Mouse (Mus musculus): Measurements from ENCODE around the gene Armc7. TPM values are rescaled to one million over a fixed set of nuclear protein-coding genes. Genes with fewer than 3 reads are reported as not detected.
"Not testable (repeated sequence)": the region's sequence is repeated elsewhere in the genome, so short reads cannot be mapped to it uniquely, and the experiment has no call there.

The Armc7 gene
- total RNA-seq, 2 experiments from 2014 or later: 0.95 to 0.99 TPM

GRCm38 (mm10) chr11:115483278-115483677, 7.8 kb downstream of the Armc7 start:
- Histone ChIP-seq H3K4me3 (peak overlapping the region; percentile 57), H3K27ac (peak overlapping the region; percentile 32)
- DNase-seq: peak; percentile 67
- no peak for TF ChIP-seq CTCF (IDR thresholded peaks at IDR 0.05)
- intact Hi-C loops (cut with DNase I): loop anchor here (5.0 to 10.0 kb wide), 2 partner anchors 129 to 232 kb away; partner anchors contain the start of gene Mif4gd

DNA sequence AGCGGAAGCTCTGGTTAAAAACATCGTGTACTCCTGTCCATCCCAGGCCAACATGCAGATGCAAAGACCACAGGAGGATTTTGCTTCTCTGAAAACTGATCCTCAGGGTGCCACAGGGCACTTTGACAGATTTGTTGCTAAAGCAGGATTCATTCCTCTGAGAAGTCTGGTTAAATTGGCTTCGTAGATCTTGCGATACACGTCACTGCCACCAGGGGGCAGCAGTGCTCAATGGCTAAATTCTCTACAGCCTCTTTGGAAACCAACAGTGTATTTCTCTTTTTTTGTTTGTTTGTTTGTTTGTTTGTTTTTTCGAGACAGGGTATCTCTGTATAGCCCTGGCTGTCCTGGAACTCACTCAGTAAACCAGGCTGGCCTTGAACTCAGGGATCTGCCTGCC, 8.3 kb downstream of the Armc7 start:
- H3K4me3 ChIP-seq: peak overlapping the region; percentile 57
- H3K27ac ChIP-seq: peak overlapping the region; percentile 32
- DNase-seq: peak; percentile 75
- TF ChIP-seq CTCF (IDR thresholded peaks at IDR 0.05): peak; percentile 97
- intact Hi-C loops (cut with DNase I): loop anchor here (5.0 to 10.0 kb wide), 2 partner anchors 129 to 231 kb away; partner anchors contain the start of gene Mif4gd

- no peak for TF ChIP-seq CTCF (IDR thresholded peaks at IDR 0.05)
- DNase-seq: no peak
- no peak overlapping the region for H3K27ac ChIP-seq
- H3K4me3 ChIP-seq: no peak overlapping the region
- intact Hi-C loops (cut with DNase I): loop anchor here (10.0 kb wide), 1 partner anchor 230 kb away; no protein-coding TSS in a partner anchor
These were observed 9.7 kb downstream of the Armc7 start for GRCm38 (mm10) chr11:115485155-115485554.

GRCm38 (mm10) chr11:115488551-115489104, 13.2 kb downstream of the Armc7 start:
- no peak for DNase-seq
- Histone ChIP-seq H3K27ac (no peak overlapping the region), H3K4me3 (no peak overlapping the region)
- no peak for TF ChIP-seq CTCF (IDR thresholded peaks at IDR 0.05)
- intact Hi-C loops (cut with DNase I): loop anchor here (10.0 kb wide), 1 partner anchor 226 kb away; no protein-coding TSS in a partner anchor

DNA sequence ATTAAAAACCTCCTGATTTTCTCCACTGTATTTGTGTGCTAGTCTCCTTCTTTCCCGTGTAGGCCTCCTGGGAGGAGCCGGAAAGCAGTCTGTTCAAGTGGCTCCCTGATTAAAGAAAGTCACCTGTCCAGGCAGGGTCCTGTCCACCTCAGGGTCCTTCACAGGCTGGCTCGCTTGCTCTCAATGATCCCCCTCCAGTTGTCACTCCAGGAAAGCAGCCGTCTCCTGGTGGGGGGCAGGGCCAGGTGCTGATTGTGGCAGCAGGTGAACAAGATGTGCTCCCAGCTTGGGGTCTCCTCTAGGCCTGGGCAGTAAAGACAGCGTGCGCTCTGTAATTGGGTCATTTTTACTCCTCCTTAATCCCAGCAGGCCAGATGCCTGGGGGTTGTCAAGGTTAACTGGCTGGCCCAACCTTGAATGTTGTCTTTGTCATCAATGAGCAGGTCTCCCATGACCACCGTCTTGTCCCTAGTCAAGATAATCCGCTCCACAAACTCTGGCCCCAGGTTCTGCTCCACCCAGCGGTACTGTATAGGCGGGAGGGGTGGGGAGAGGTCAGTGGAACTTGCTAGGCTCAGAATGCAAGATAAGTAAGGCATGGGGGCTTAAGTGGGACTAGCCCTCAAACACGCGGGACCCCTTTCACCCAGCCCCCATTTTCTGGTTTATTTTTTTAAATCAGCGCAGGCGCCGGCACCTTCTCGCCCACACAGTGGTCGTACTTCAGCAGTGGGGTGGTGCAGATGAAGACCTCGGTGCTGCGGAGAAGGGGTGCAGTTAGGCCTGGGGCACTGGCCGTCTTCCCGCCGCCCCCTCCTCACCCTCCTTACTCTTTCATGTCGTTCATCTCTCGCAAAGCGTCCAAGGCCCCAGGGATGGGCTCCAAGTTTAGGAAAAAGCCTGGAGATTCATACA, 15.2 kb downstream of the Armc7 start:
- no peak for TF ChIP-seq CTCF (IDR thresholded peaks at IDR 0.05)

GRCm38 (mm10) chr11:115491356-115492083, 16.1 kb downstream of the Armc7 start, which contains the start of gene Nt5c:
Gene Nt5c (minus strand): TSS chr11:115491862.
- peak within 1 kb of the TSS; percentile 94 for H3K4me3 ChIP-seq
- intact Hi-C loops (cut with DNase I): loop anchor here (2.0 to 5.0 kb wide), 3 partner anchors 21 to 71 kb away; partner anchors contain the start of genes Nup85 and Sumo2
- peak; percentile 85 for DNase-seq
- H3K27ac ChIP-seq: peak within 1 kb of the TSS; percentile 79
- TF ChIP-seq CTCF (IDR thresholded peaks at IDR 0.05): peak; percentile 83

More for the DNA sequence above, 15.2 kb downstream of the Armc7 start:
- Histone ChIP-seq H3K4me3 (peak overlapping the region; percentile 94), H3K27ac (peak overlapping the region; percentile 79)
- DNase-seq: no peak
- intact Hi-C loops (cut with DNase I): loop anchor here (2.0 to 5.0 kb wide), 3 partner anchors 22 to 72 kb away; partner anchors contain the start of genes Nup85 and Sumo2

- intact Hi-C loops (cut with DNase I): loop anchor here (5.0 kb wide), 2 partner anchors 45 to 70 kb away; partner anchors contain the start of genes Nup85 and Sumo2
- peak overlapping the region; percentile 79 for H3K27ac ChIP-seq
- no peak for DNase-seq
These were observed 16.9 kb downstream of the Armc7 start for GRCm38 (mm10) chr11:115492387-115492786.

DNA sequence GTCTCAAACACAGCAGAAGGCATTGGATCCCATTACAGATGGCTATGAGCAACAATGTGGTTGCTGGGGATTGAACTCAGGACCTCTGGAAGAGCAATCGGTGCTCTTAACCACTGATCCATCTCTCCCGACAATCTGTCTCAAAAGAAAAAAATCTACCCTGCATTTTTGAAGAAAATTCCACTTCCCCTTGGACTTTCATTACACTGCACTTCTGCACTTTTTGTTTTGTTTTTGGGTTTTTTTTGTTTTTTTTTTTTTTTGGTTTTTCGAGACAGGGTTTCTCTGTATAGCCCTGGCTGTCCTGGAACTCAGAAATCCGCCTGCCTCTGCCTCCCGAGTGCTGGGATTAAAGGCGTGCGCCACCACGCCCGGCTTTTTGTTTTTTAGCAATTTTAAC, 21.1 kb downstream of the Armc7 start:
- intact Hi-C loops (cut with DNase I); H3K4me3 ChIP-seq; DNase-seq; H3K27ac ChIP-seq: not testable (repeated sequence)

More at GRCm38 (mm10) chr11:115492387-115492786, 16.9 kb downstream of the Armc7 start:
- H3K4me3 ChIP-seq: peak overlapping the region; percentile 94
- no peak for TF ChIP-seq CTCF (IDR thresholded peaks at IDR 0.05)

DNA sequence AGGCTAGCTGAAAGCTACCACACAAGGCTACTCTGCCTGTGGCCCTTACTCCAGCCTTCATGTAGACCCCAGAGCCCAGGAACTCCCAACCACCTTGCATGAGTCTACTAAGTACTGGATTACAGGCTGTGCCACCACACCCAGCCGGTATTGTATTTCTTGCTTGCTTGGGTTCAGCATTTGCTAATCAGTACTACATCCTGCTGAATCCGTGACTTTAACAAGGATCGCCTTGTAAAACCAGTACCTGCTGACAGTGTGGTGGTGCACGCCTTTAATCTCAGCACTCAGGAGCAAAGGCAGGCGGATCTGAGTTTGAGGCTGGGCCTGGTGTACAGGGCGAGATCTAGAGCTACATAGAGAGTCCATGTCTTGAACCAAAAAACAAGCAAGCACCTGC, 27.2 kb downstream of the Armc7 start:
- H3K4me3 ChIP-seq: no peak overlapping the region
- intact Hi-C loops (cut with DNase I): no loop called here
- DNase-seq: no peak
- no peak for TF ChIP-seq CTCF (IDR thresholded peaks at IDR 0.05)
- H3K27ac ChIP-seq: no peak overlapping the region

- no peak overlapping the region for H3K27ac ChIP-seq
- no peak for TF ChIP-seq CTCF (IDR thresholded peaks at IDR 0.05)
- no peak overlapping the region for H3K4me3 ChIP-seq
- intact Hi-C loops (cut with DNase I): no loop called here
- no peak for DNase-seq
These were observed 31.1 kb downstream of the Armc7 start for GRCm38 (mm10) chr11:115506586-115506985.

GRCm38 (mm10) chr11:115508061-115508460, 32.6 kb downstream of the Armc7 start:
- Histone ChIP-seq H3K4me3 (no peak overlapping the region), H3K27ac (no peak overlapping the region)
- DNase-seq: no peak
- intact Hi-C loops (cut with DNase I): no loop called here
- no peak for TF ChIP-seq CTCF (IDR thresholded peaks at IDR 0.05)

All from gastrocnemius, adult 2 months (tissue).